Mouse (Mus musculus) forebrain, embryonic 12.5 days (tissue): Measurements from ENCODE around the gene Bnip2. TPM values are rescaled to one million over a fixed set of nuclear protein-coding genes. Genes with fewer than 3 reads are reported as not detected.

Source experiments
- ATAC-seq: fragments of 200-750 bp; cut with Nextera tagmentation; 2 replicates; pipeline ENCODE4 v1.8.0; 2017; ENCODE audit warnings: moderate TSS enrichment; ENCODE audit not compliant: low FRiP score
- H3K27ac ChIP-seq: fragments of 300-500 bp; sonication (generic); 2 replicates; pipeline ENCODE4 v1.5.1; 2016; ENCODE audit warnings: mild to moderate bottlenecking
- H3K27me3 ChIP-seq: fragments of 300-500 bp; sonication (generic); 2 replicates; pipeline ENCODE4 v1.6.1; 2016; ENCODE audit warnings: mild to moderate bottlenecking
- H3K36me3 ChIP-seq: fragments of 300-500 bp; sonication (generic); replicated peaks from 2 replicates; pipeline ENCODE4 v1.6.1; 2016; ENCODE audit warnings: mild to moderate bottlenecking
- H3K4me1 ChIP-seq: fragments of 300-500 bp; sonication (generic); 2 replicates; pipeline ENCODE4 v1.6.1; 2016
- H3K4me2 ChIP-seq: fragments of 300-500 bp; sonication (generic); 2 replicates; pipeline ENCODE4 v1.6.1; 2016; ENCODE audit warnings: mild to moderate bottlenecking, moderate library complexity
- H3K4me3 ChIP-seq: fragments of 300-500 bp; sonication (generic); replicated peaks from 2 replicates; pipeline ENCODE4 v1.5.1; 2016; ENCODE audit warnings: mild to moderate bottlenecking
- H3K9ac ChIP-seq: fragments of 300-500 bp; sonication (generic); 2 replicates; pipeline ENCODE4 v1.6.1; 2016; ENCODE audit warnings: mild to moderate bottlenecking
- H3K9me3 ChIP-seq: fragments of 300-500 bp; sonication (generic); 2 replicates; pipeline ENCODE4 v1.6.1; 2016
- WGBS: fragments of 180-500 bp; shearing (Covaris S2); methylation state at CpG from one replicate; pipeline ENCODE4 v1.1.7; 2016; 5-methylcytosine and 5-hydroxymethylcytosine counted together
- polyA plus RNA-seq: library from polyadenylated mRNA; unstranded; fragments of >200 nt; fragmentation: Nextera tagmentation; extraction: Ambion mirVana; gene quantifications from 2 replicates; pipeline ENCODE4 v1.2.1, GENCODE M21; 2016

The Bnip2 gene
- polyA plus RNA-seq, 1 experiment from 2014 or later = 115 TPM

DNA sequence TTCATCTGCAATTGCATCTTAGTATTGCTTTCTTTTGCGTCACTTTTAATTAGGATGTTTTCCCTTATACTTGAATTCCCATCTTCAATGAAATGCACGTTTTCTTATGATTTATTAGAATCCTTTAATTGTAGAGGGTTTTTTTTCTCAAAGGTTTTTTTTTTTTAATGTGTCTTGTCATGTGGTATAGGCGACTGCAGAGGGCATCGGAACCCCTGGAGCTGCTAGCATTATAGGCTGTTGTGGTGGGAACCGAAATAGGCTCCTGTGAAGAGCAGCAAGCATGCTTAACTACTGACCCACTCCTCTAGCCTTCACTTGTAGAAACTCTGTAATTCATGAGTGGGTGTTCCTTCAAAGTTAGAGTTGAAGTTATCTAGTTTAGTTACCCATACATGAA is 1.1 kb downstream of the Bnip2 start:
- 18% methylated on average over 5 of the region's 5 CpGs for WGBS
- Histone ChIP-seq H3K27me3 (no peaks in the 10 kb centered on the region), H3K9ac (peak overlapping the region; percentile 95), H3K9me3 (no peaks in the 10 kb centered on the region), H3K36me3 (peaks cover 12% of the 10 kb centered on the region; the same call in 1 of the 2 replicates), H3K27ac (no peak overlapping the region), H3K4me3 (peak overlapping the region; percentile 98), H3K4me2 (peak overlapping the region; percentile 68), H3K4me1 (peaks cover 24% of the 10 kb centered on the region)
- ATAC-seq = no peak

DNA sequence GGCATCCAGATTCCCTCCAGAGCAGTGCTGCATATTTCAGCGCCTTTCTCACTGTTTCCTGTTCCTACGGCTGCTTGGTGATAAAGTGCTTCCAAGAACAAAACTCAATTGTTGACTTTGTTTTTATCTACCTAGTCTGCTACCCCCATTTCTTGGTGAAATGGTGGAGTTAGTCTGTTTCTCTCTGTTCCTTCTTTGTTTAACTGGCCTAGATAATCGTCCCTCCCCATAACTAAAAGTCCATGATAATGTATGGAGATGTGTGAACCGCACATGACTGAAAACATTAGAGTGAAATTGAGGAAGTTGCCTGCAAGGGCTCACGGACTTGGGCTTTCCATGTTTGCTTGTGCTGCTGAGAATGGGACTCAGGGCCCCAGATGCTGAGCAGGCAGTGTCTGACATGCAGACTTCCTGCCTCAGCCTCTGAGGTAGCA is 3.6 kb downstream of the Bnip2 start:
- Histone ChIP-seq H3K9me3 (no peaks in the 10 kb centered on the region), H3K4me2 (no peak overlapping the region), H3K4me3 (no peak overlapping the region), H3K36me3 (peaks cover 31% of the 10 kb centered on the region), H3K27me3 (no peaks in the 10 kb centered on the region), H3K4me1 (peaks cover 24% of the 10 kb centered on the region), H3K9ac (no peak overlapping the region), H3K27ac (no peak overlapping the region)
- 89% methylated on average over 5 of the region's 5 CpGs for WGBS
- no peak for ATAC-seq

DNA sequence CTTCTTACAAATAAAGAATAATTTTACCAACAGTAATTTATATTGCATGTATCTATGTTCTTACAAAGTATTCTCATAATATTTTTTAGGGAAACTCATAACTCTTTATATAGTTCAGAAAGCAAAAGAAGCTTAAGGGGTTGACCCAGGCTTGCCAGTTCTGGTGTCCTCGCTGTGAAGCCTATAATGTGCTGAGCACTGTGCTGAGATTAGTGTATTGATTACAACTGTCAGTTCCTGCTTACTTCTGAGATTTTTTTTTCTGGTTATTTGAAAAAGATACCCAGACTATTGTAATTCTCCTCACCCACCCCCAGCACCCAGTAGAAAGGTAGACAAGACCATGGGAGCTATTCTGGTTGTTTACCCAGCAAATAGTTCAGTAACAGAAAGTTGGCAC is 4.2 kb downstream of the Bnip2 start:
- Histone ChIP-seq H3K27me3 (no peaks in the 10 kb centered on the region), H3K4me1 (peaks cover 24% of the 10 kb centered on the region), H3K27ac (no peak overlapping the region), H3K36me3 (peaks cover 38% of the 10 kb centered on the region), H3K4me3 (no peak overlapping the region), H3K4me2 (no peak overlapping the region), H3K9me3 (no peaks in the 10 kb centered on the region), H3K9ac (no peak overlapping the region)
- ATAC-seq = no peak
- 95% methylated on average over 1 of the region's 1 CpGs for WGBS

DNA sequence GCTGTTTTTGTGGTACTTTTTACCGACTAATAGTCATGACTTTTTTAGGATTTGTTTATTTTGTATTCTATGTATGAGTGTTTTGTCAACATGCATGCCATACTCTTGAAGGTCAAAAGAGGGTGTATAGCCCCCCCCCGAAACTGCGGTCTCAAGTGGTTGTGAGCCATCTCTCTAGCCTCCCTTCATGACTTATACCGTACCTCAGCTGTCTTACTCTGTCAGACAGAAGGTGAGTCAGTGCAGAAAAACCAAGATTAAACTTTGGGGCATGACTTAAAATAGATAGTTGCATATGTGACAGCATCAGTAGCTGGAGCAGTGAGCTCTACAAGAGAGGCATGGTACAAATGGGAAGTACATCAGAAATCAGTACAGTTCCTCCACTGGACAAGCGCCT is 5.3 kb downstream of the Bnip2 start:
- Histone ChIP-seq H3K4me2 (no peak overlapping the region), H3K9me3 (no peaks in the 10 kb centered on the region), H3K27ac (no peak overlapping the region), H3K4me3 (no peak overlapping the region), H3K9ac (no peak overlapping the region), H3K4me1 (peaks cover 21% of the 10 kb centered on the region), H3K27me3 (no peaks in the 10 kb centered on the region), H3K36me3 (peaks cover 48% of the 10 kb centered on the region)
- WGBS = 93% methylated on average over 5 of the region's 5 CpGs
- ATAC-seq = no peak

DNA sequence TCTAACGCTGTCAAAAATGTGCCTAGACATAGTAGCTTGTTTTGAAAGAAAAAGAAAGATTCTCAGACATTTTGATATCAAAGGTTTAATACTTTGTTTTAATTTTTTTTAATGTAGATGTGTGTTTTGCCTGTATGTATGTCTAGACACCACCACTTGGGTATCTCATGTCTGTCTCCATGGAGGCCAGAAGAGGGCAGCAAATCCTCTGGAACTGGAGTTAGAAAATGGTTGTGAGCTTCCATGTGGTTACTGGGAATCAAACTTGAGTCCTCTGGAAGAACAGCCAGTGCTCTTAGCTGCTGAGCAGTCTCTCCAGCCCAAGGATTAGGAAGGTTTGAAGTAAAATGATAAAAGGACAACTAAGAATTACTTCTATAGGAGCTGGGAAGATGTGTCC is 10.1 kb downstream of the Bnip2 start:
- H3K36me3 ChIP-seq = peaks cover 85% of the 10 kb centered on the region
- H3K27ac ChIP-seq = no peak overlapping the region
- no peak overlapping the region for H3K4me2 ChIP-seq
- no peaks in the 10 kb centered on the region for H3K9me3 ChIP-seq
- no peaks in the 10 kb centered on the region for H3K27me3 ChIP-seq
- H3K9ac ChIP-seq = no peak overlapping the region
- ATAC-seq = no peak
- WGBS = 79% methylated on average over 1 of the region's 1 CpGs
- H3K4me3 ChIP-seq = no peak overlapping the region
- no peaks in the 10 kb centered on the region for H3K4me1 ChIP-seq

DNA sequence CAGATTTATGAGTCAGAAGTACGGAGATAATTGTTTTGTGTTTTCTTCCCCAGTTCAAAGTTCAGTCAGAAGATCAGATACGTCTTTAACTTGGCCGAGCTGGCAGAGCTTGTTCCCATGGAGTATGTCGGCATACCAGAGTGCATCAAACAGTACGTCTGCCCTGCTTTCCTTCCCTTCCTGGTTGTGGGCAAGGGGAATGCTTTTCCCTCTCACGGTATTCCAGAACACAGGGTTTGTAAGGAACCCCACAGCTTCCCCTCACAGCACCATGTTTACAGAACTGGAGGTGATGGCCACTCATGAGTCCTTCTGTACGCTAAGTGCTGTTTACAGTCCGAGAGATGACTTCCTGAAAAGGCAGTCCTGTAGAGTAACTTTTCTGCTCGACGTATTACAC is 14.2 kb downstream of the Bnip2 start:
- 94% methylated on average over 10 of the region's 10 CpGs for WGBS
- Histone ChIP-seq H3K4me1 (no peaks in the 10 kb centered on the region), H3K36me3 (peaks cover 77% of the 10 kb centered on the region), H3K27ac (no peak overlapping the region), H3K4me2 (no peak overlapping the region), H3K4me3 (no peak overlapping the region), H3K27me3 (no peaks in the 10 kb centered on the region), H3K9me3 (no peaks in the 10 kb centered on the region), H3K9ac (no peak overlapping the region)
- no peak for ATAC-seq

DNA sequence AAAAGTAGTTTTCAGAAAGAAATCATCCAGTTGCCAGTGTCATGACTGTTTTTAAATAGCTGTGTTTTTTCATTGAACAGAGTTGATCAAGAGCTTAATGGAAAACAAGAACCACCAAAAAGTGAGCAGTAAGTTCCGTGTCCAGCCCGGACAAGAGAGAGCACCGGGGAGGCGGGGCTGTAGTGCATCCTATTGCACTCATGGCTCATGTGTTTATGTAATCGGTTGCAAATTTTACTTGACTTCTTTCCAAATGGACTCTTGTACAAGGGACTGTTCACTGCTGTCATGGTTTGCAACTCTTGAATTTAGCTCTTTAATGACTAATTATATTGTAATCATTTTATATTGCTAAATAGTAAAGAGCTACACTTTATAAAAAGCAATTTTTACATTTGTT is 17.7 kb downstream of the Bnip2 start:
- H3K36me3 ChIP-seq = peaks cover 62% of the 10 kb centered on the region
- H3K4me2 ChIP-seq = no peak overlapping the region
- 0 out of 2 replicates have a peak, but pooled peaks cover under 1% of the 10 kb centered on the region for H3K4me1 ChIP-seq
- no peak overlapping the region for H3K9ac ChIP-seq
- H3K27me3 ChIP-seq = no peaks in the 10 kb centered on the region
- H3K9me3 ChIP-seq = no peaks in the 10 kb centered on the region
- no peak overlapping the region for H3K4me3 ChIP-seq
- 94% methylated on average over 5 of the region's 5 CpGs for WGBS
- ATAC-seq = no peak
- H3K27ac ChIP-seq = no peak overlapping the region

DNA sequence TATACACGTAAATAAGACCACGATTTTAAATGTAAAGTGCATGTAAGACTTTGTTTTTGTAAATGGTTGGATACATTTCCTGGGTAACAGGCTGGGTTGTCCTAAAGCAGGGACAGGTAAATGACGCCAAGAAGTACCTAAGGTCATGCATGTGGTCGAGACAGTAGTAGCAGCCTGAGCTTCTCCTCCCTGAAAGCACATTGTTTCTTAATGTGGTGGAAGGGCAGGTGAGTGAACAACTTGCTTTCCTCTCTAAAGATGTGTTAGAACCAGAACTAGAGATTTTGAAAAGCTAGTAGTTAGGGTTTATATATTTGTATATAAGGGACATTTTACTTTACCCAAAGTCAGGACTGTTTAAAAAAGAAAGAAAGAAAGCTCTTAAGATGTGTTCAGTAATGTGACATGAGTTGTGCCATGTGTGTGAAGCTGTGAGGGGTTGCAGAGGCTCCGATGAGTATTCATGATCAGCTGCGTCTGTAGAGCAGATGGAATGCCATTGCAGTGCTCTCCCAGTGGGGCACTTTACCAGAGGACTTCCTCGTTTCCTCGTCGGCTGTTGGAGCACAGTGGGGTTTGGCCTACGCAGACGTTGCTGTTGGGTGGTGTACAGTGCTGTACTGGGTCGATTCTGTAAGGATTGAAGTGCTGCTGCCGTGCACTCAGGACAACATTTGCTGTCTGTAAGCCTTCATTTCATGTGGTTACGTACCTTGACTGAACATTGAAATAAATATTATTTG is 18.4 kb downstream of the Bnip2 start:
- H3K27me3 ChIP-seq = no peaks in the 10 kb centered on the region
- 0 out of 2 replicates have a peak, but pooled peaks cover 2% of the 10 kb centered on the region for H3K4me1 ChIP-seq
- H3K36me3 ChIP-seq = peaks cover 56% of the 10 kb centered on the region
- H3K9ac ChIP-seq = no peak overlapping the region
- H3K9me3 ChIP-seq = no peaks in the 10 kb centered on the region
- no peak overlapping the region for H3K4me3 ChIP-seq
- no peak overlapping the region for H3K4me2 ChIP-seq
- no peak for ATAC-seq
- 88% methylated on average over 14 of the region's 14 CpGs for WGBS
- no peak overlapping the region for H3K27ac ChIP-seq

DNA sequence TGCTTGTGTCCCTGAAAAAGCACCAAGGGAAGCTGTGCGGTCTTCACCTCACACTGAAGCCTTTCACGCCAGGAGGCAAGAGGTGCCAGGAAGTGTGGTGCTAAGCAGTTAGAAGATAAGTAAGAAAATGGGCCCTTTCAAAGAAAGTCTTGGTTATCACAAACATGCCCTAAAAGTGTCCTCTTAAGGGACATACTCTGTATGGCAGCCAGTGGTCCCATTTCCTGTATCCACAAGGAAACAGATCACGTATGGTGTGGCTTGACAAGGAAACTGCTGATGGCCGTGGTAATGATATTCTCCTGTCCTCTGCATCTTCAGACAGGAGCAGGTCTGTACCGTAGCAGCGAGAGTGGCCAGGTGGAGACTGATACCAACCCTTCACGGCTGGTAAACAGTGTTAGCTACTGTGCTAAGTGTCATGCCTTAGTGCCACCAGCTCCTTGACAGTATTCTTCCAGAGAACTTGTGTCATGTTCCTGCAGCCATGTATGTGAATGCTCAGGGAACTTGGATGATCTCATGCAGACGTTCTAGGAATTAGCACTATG is 20.6 kb downstream of the Bnip2 start:
- no peak for ATAC-seq
- Histone ChIP-seq H3K36me3 (peaks cover 39% of the 10 kb centered on the region), H3K27ac (no peak overlapping the region), H3K4me3 (no peak overlapping the region), H3K9ac (no peak overlapping the region), H3K4me1 (peaks cover 16% of the 10 kb centered on the region), H3K9me3 (no peaks in the 10 kb centered on the region), H3K4me2 (no peak overlapping the region), H3K27me3 (no peaks in the 10 kb centered on the region)
- 93% methylated on average over 8 of the region's 8 CpGs for WGBS

DNA sequence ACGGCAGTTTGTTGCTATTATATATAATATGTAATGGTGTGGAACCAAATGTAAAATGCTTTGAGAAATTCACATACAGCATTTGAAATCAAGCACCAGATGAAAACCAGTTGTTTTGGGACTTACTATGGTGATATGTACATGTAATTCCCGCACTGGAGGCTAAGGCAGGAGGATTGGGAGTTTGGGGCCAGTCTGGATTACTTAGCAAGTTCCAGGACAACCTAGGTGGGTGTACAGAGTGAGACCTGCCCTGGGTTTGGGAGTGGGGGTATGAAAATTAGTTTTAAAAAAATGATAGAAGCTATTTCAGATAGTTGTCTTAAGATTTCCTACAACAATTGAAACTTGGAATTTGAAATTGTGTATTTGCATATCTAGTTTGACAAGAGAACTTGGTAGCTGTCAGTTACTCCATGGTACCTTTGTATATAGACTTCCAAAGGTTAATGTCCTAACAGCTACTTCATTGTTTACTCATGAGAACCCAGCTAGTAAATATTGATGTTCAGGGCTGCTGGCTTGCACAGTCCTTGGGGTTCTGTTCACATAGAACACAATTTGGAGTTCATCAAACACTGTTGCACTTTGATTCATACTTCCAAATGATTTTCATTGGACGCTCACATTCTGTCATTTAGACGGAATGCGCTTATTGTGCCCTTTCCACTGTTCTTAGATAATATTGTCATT is 21.7 kb downstream of the Bnip2 start:
- H3K27ac ChIP-seq = no peak overlapping the region
- ATAC-seq = no peak
- WGBS = 96% methylated on average over 5 of the region's 5 CpGs
- no peak overlapping the region for H3K9ac ChIP-seq
- peaks cover 16% of the 10 kb centered on the region for H3K4me1 ChIP-seq
- H3K4me3 ChIP-seq = no peak overlapping the region
- no peaks in the 10 kb centered on the region for H3K27me3 ChIP-seq
- peaks cover 32% of the 10 kb centered on the region for H3K36me3 ChIP-seq
- H3K9me3 ChIP-seq = no peaks in the 10 kb centered on the region
- H3K4me2 ChIP-seq = no peak overlapping the region

DNA sequence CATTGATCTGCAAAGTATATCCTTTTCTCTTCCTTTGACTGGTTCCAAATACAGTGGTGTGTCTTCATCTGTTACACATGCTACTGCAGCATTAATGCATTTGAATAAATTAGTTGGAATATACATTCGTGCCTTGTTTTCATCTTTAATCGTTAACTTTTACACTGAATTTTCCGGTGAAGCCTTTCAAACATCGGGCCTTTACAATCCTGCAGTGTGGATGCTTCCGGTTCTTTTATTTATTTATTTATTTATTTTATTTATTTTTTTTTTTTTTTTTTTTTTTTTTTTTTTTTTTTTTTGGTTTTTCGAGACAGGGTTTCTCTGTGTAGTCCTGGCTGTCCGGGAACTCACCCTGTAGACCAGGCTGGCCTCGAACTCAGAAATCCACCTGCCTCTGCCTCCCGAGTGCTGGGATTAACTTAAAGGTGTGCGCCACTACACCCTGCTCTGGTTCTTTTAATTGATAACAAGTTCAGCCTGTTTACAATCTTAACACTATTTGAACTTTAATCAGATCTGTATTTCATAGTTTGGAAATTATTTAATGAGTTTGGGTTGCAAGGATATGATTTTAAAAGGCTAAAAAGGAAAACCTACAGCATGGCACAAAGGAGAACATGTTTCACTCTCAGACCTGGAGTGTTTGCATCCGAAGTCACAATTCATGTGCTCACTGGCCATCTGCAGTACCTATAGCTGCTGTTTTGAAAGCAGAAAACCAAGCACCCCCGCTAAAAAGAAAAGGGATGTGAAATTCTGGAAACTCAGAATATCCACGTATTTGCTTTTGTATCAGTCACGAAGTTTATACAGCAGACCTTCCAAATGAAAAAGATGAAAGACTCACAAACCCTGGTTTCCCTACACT is 22.5 kb downstream of the Bnip2 start:
- WGBS = 62% methylated on average over 13 of the region's 14 CpGs
- peak overlapping the region; percentile 89 for H3K9ac ChIP-seq
- peak overlapping the region; percentile 93 for H3K27ac ChIP-seq
- H3K36me3 ChIP-seq = peaks cover 35% of the 10 kb centered on the region
- no peaks in the 10 kb centered on the region for H3K9me3 ChIP-seq
- H3K4me2 ChIP-seq = peak overlapping the region; percentile 83
- no peaks in the 10 kb centered on the region for H3K27me3 ChIP-seq
- peak overlapping the region; percentile 90 for H3K4me3 ChIP-seq
- peaks cover 16% of the 10 kb centered on the region for H3K4me1 ChIP-seq
- peak; percentile 60 for ATAC-seq

DNA sequence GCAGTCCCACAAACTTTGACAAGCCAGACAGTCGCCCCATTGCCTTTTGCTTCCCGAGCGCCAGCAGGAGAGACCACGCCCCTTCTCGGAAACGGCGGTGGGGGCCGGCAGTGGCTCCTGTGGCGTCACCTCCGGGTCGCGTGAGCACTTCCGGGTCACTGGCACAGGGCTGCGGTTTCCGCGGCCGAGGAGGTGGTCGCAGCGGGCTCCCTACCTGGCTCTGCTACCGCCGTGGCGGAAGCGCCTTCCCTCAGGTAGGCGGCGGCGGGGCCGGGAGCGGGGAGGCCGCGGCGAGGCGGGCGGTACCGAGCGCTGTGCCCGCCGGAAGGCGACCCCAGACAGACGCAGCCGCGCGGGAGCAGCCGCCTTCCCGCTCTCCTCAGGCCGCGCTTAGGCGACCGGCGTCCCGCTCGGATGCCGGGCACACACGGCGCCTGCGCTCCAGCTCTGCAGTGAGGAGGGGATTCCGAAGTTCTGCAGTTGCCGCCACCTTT is 23.2 kb downstream of the Bnip2 start, which contains the start of gene Gtf2a2:
Gene Gtf2a2, plus strand, starts transcription at position 143 of the 494 bp plus-strand sequence.
- Histone ChIP-seq H3K9ac (peak within 1 kb of the TSS; percentile 89), H3K27me3 (no peaks in the 10 kb centered on the region), H3K36me3 (peaks cover 32% of the 10 kb centered on the region), H3K27ac (peak within 1 kb of the TSS; percentile 93), H3K4me1 (peaks cover 16% of the 10 kb centered on the region), H3K4me2 (peak within 1 kb of the TSS; percentile 83), H3K9me3 (no peaks in the 10 kb centered on the region), H3K4me3 (peak within 1 kb of the TSS; percentile 90)
- under 1% methylated on average over 46 of the region's 57 CpGs for WGBS
- peak; percentile 98 for ATAC-seq
